Mouse (Mus musculus): ENCODE measurements around the gene Wasl.

DNA sequence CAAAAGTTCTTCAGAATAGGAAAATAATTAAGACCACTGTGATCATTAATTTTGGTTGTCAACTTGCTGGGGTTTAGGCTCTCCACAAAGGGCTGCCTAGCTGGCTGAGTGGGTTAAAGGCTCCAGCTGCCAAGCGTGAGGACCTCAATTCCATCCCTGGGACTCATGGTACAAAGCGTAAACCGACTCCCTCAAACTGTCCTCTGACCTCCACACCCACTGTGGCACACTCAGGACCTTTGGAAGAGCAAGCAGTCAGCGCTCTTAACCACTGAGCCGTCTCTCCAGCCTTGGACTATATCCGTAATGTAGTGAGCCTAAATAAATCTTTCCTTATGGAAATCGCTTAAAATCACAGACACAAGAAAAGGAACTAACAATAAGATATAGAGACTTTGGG is 13.3 kb downstream of the Wasl start:
- TF ChIP-seq TAL1 (IDR thresholded peaks at IDR 0.05; ENCODE audit: low read length) (no peak), GATA1 (IDR thresholded peaks at IDR 0.05; ENCODE audit: low read length) (no peak)
